Mouse (Mus musculus): Measurements from ENCODE around the gene Kif27.

Gene Kif27

GRCm38 (mm10) chr13:58275599-58275998 lies 83.3 kb downstream of the Kif27 start, which contains the start of gene Gkap1:
TSS of gene Gkap1 (minus strand) at chr13:58275699.
- DNase-seq: no peak

- DNase-seq: no peak
Observed at GRCm38 (mm10) chr13:58275076-58275475, 83.8 kb downstream of the Kif27 start.

GRCm38 (mm10) chr13:58274259-58274991 lies 84.5 kb downstream of the Kif27 start:
- DNase-seq: peak; percentile 39

GRCm38 (mm10) chr13:58273411-58274258 lies 85.3 kb downstream of the Kif27 start:
- peak; percentile 10 for DNase-seq

GRCm38 (mm10) chr13:58266864-58267263 lies 92.1 kb downstream of the Kif27 start:
- DNase-seq: no peak

GRCm38 (mm10) chr13:58263546-58263945 lies 95.4 kb downstream of the Kif27 start:
- DNase-seq: no peak

GRCm38 (mm10) chr13:58261674-58262073 lies 97.2 kb downstream of the Kif27 start:
- DNase-seq: no peak

- no peak for DNase-seq
Observed at GRCm38 (mm10) chr13:58253268-58253667, 105.7 kb downstream of the Kif27 start.

- no peak for DNase-seq
Observed at GRCm38 (mm10) chr13:58248957-58249356, 110.0 kb downstream of the Kif27 start.
